Mouse (Mus musculus): ENCODE data around the gene Arhgef28. TPM values are rescaled to one million over a fixed set of nuclear protein-coding genes. Genes with fewer than 3 reads are reported as not detected.
"Not testable (repeated sequence)": the region's sequence is repeated elsewhere in the genome, so short reads cannot be mapped to it uniquely, and the experiment has no call there.

Gene Arhgef28
- polyA plus RNA-seq, 1 experiment, result 8.7 TPM

DNA sequence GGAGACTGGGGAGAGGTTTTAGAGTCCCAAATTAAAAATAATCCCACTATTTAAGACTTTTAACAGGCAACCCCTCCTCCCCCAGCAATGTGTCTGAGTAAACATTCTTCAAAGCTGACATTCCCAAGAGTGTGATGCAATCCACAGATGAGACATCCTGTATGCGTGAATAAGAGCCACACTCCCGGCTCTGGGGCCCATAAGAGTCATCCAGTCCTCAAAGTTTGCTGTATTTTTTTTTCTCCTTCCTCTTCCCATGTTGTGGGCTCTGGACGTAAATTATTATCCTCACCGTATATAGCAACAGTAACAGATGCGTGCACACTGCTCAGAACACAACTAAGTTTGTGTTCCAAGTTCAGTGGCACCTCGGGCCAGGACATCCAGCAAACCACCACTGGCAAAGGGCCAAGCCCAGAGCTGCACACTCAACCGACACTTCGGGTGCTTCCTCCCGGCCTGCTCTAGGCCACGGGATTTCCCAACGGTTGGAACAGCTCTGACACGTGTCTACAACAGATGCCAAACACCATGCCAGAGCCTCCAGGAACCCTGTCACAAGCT, 178.5 kb downstream of the Arhgef28 start:
- WGBS, result 13% methylated on average over 12 of the region's 12 CpGs
- TF ChIP-seq POLR2A (IDR thresholded peaks at IDR 0.05; ENCODE audit: borderline replicate concordance, insufficient read depth, low read length) (no peak), CTCF (IDR thresholded peaks at IDR 0.05; ENCODE audit: borderline replicate concordance, insufficient read depth, low read depth, low read length) (no peak)
- Histone ChIP-seq H3K4me1 (ENCODE audit: control insufficient read depth, insufficient read depth, low read length) (no peaks in the 10 kb centered on the region), H3K27ac (ENCODE audit: insufficient read depth, low read length) (no peak overlapping the region), H3K27me3 (ENCODE audit: control insufficient read depth, insufficient read depth, low read length) (no peaks in the 10 kb centered on the region), H3K4me3 (replicated peaks; ENCODE audit: insufficient read depth, low read depth, low read length) (no peak overlapping the region)
- DNase-seq, result no peak

DNA sequence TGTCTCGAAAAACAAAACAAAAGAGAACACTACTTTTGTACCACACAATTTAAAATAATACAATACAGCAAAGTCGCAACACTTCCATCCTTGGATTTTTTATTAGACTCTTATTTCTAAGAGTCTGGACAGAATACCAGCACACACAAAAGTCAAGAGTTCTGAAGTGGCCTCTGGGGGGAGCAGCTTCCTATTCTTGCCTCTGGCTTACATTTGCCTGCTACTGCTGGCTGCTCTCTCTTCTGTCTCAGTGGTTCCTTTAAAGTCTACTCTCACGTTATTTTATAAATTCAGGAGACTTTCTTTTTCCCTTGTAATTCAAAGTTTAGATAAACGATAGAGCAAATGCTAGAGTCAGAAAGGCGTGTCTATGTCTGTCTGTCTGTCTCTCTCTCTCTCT, 179.1 kb downstream of the Arhgef28 start:
- no peak for DNase-seq
- Histone ChIP-seq H3K27ac (ENCODE audit: insufficient read depth, low read length) (no peak overlapping the region), H3K4me1 (ENCODE audit: control insufficient read depth, insufficient read depth, low read length) (no peaks in the 10 kb centered on the region), H3K27me3 (ENCODE audit: control insufficient read depth, insufficient read depth, low read length) (no peaks in the 10 kb centered on the region), H3K4me3 (replicated peaks; ENCODE audit: insufficient read depth, low read depth, low read length) (no peak overlapping the region)
- no peak for TF ChIP-seq CTCF (IDR thresholded peaks at IDR 0.05; ENCODE audit: borderline replicate concordance, insufficient read depth, low read depth, low read length)
- TF ChIP-seq POLR2A (IDR thresholded peaks at IDR 0.05; ENCODE audit: borderline replicate concordance, insufficient read depth, low read length), result no peak
- WGBS, result 85% methylated on average over 5 of the region's 5 CpGs

DNA sequence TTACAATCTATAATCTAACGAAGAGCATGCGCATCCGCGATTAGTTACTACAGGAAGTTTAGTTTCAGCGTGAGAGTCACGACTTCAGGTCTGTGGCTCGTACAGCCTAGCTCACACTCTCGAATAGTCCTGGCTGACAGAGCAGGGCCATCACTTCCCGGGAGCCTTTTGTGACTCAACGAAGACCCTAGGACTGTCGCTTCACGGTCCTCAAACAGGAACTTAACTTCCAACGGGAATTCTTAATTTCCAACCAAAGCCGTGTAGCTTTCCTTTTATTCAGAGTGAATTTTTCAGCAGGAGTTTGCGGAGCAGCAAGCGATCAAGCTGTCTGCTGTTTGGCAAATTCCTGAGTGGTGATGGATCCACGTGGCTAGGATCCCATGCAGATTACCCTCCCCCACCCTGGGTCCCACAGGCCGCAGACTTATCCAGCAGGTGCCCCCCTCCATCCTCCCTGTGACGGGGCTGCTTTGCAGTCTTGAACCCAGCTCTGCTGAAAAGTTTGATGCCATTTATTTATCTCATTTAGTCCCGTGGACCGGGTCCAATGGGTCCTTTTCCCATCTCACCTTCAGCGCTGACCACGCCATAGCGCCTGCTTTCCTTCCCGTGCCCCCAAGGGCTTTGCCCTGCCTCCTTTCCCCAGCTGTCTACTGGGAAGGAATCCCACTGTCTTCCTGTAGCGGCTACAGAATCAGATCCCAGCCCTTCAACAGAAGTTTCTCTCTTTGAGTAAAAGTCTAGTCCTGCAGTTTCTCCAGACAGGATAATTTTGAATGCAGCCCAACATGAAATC, 180.3 kb downstream of the Arhgef28 start:
- no peaks in the 10 kb centered on the region for H3K4me1 ChIP-seq (ENCODE audit: control insufficient read depth, insufficient read depth, low read length)
- no peaks in the 10 kb centered on the region for H3K27me3 ChIP-seq (ENCODE audit: control insufficient read depth, insufficient read depth, low read length)
- WGBS, result 58% methylated on average over 26 of the region's 26 CpGs
- no peak overlapping the region for H3K4me3 ChIP-seq (replicated peaks; ENCODE audit: insufficient read depth, low read depth, low read length)
- DNase-seq, result no peak
- TF ChIP-seq POLR2A (IDR thresholded peaks at IDR 0.05; ENCODE audit: borderline replicate concordance, insufficient read depth, low read length) (no peak), CTCF (IDR thresholded peaks at IDR 0.05; ENCODE audit: borderline replicate concordance, insufficient read depth, low read depth, low read length) (no peak)
- no peak overlapping the region for H3K27ac ChIP-seq (ENCODE audit: insufficient read depth, low read length)

DNA sequence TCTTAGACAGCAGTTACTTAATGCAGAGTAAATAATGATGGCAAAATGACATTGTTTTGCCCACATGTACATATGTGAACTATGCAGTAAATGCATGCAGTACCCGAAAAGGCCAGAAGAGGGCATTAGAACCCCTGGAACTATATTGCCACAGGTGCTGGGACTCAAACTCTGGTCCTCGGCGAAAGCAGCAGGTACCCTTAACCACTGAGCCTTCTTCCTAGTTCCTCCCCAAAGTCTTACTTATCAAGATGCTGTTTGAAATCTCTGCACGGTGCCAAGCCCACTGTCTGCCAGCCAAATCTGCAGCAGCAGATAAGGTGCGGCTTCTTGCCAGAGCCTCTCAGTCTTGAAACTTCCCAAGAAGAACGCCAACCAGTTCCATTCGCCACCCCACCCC, 181.1 kb downstream of the Arhgef28 start:
- Histone ChIP-seq H3K27ac (ENCODE audit: insufficient read depth, low read length) (no peak overlapping the region), H3K4me1 (ENCODE audit: control insufficient read depth, insufficient read depth, low read length) (no peaks in the 10 kb centered on the region), H3K27me3 (ENCODE audit: control insufficient read depth, insufficient read depth, low read length) (no peaks in the 10 kb centered on the region), H3K4me3 (replicated peaks; ENCODE audit: insufficient read depth, low read depth, low read length) (no peak overlapping the region)
- TF ChIP-seq POLR2A (IDR thresholded peaks at IDR 0.05; ENCODE audit: borderline replicate concordance, insufficient read depth, low read length) (no peak), CTCF (IDR thresholded peaks at IDR 0.05; ENCODE audit: borderline replicate concordance, insufficient read depth, low read depth, low read length) (no peak; the same call in 1 of the 2 replicates)
- WGBS, result 68% methylated on average over 7 of the region's 7 CpGs
- DNase-seq, result no peak

DNA sequence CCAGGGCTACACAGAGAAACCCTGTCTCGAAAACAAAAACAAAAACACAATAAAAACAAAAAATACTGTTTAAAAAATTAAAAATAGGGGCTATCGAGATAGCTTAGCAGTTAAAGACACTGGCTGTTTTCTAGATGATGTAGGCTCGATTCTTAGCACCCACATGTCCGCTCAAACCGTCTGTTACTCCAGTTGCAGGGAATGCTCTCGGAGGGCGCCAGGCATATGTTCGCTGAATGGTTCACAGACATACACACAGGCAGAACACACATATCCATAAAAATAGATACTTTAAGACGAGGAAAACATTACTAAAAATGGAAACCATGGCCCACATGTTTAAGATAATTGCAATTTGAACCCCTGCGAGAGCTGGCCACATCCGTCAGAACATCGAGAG, 181.6 kb downstream of the Arhgef28 start:
- WGBS, result 90% methylated on average over 12 of the region's 12 CpGs
- Histone ChIP-seq H3K27ac (ENCODE audit: insufficient read depth, low read length) (no peak overlapping the region), H3K4me3 (replicated peaks; ENCODE audit: insufficient read depth, low read depth, low read length) (no peak overlapping the region), H3K27me3 (ENCODE audit: control insufficient read depth, insufficient read depth, low read length) (no peaks in the 10 kb centered on the region), H3K4me1 (ENCODE audit: control insufficient read depth, insufficient read depth, low read length) (no peaks in the 10 kb centered on the region)
- DNase-seq, result no peak
- no peak for TF ChIP-seq CTCF (IDR thresholded peaks at IDR 0.05; ENCODE audit: borderline replicate concordance, insufficient read depth, low read depth, low read length)
- no peak for TF ChIP-seq POLR2A (IDR thresholded peaks at IDR 0.05; ENCODE audit: borderline replicate concordance, insufficient read depth, low read length)

DNA sequence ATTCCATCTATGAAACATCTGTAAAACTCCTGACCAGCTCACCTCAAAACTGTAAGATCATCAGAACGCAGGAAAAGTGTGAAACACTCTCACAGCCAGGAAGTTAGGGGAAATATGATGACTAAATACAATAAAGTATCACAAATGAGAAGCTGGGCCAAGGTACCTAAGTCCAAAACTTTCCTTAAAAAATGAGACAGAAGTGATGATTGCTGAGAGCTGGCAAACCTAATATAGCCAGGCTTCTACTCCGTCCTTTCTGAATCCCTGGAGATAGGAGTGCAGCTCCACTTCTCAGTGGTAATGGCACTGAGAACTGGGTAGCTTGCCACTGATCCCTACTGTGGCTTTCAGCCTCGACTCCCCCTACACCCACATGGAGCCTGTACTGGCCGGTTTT, 184.3 kb downstream of the Arhgef28 start:
- 65% methylated on average over 4 of the region's 4 CpGs for whole genome bisulfite sequencing
- Histone ChIP-seq H3K4me3 (replicated peaks; ENCODE audit: insufficient read depth, low read depth, low read length) (no peak overlapping the region), H3K4me1 (ENCODE audit: control insufficient read depth, insufficient read depth, low read length) (no peaks in the 10 kb centered on the region), H3K27ac (ENCODE audit: insufficient read depth, low read length) (no peak overlapping the region), H3K27me3 (ENCODE audit: control insufficient read depth, insufficient read depth, low read length) (no peaks in the 10 kb centered on the region)
- no peak for TF ChIP-seq CTCF (IDR thresholded peaks at IDR 0.05; ENCODE audit: borderline replicate concordance, insufficient read depth, low read depth, low read length)
- no peak for TF ChIP-seq POLR2A (IDR thresholded peaks at IDR 0.05; ENCODE audit: borderline replicate concordance, insufficient read depth, low read length)
- no peak for DNase-seq

DNA sequence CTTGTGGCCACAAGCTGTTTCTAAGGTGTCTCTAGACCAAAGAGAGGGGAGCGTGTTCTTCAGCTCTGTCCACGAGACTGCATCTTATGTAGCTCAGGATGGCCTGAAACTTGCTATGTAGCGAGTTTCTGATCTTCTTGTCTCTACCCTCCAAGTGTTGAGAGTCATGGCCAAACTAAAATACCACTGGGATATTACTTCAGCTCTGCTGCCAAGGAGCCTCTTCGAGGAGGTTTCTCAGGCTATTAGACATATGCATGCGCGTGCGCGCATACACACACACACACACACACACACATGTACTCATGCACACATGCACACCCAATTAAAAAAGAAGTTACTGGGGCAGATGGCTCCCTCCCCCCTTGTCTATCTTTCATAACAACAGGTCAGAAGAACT, 187.4 kb downstream of the Arhgef28 start:
- DNase-seq; H3K27ac ChIP-seq (ENCODE audit: insufficient read depth, low read length); H3K4me1 ChIP-seq (ENCODE audit: control insufficient read depth, insufficient read depth, low read length); H3K4me3 ChIP-seq (replicated peaks; ENCODE audit: insufficient read depth, low read depth, low read length); H3K27me3 ChIP-seq (ENCODE audit: control insufficient read depth, insufficient read depth, low read length): not testable (repeated sequence)
- WGBS, result 82% methylated on average over 8 of the region's 8 CpGs

DNA sequence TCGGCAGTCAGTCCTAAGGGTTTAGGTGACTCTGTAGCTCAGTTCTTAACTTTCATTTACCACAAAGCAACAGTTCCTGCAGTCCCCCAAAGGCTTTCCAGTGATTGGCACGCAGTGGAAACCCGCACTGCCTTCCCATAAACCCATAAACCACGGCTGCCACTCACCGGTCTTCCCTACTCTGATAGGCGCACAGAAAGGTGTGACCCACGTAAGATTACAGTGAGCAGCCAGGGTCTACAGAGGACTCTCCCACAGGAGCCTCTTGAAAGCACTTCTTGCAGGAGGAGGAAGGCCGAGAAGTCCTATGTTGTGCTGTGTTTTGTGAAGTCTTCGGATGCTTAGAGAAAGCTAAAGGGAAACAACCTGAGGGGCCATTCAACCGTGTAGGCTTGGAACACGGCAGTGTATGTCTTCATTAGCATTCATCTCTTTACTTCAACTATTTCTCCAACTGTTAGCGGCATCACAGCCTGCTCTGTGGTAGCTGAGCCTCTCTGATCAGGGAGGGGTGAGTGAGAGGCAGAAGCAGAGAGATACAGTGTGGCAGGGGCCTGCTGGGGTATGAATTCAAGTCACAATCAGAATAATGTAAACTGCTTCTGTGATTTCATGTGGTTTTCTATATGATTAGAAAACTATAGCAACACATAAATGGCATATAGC, 189.2 kb downstream of the Arhgef28 start:
- DNase-seq, result no peak
- H3K4me1 ChIP-seq (ENCODE audit: control insufficient read depth, insufficient read depth, low read length), result no peaks in the 10 kb centered on the region
- no peak overlapping the region for H3K27ac ChIP-seq (ENCODE audit: insufficient read depth, low read length)
- 18% methylated on average over 12 of the region's 12 CpGs for WGBS
- TF ChIP-seq CTCF (IDR thresholded peaks at IDR 0.05; ENCODE audit: borderline replicate concordance, insufficient read depth, low read depth, low read length) (no peak), POLR2A (IDR thresholded peaks at IDR 0.05; ENCODE audit: borderline replicate concordance, insufficient read depth, low read length) (no peak)
- no peaks in the 10 kb centered on the region for H3K27me3 ChIP-seq (ENCODE audit: control insufficient read depth, insufficient read depth, low read length)
- no peak overlapping the region for H3K4me3 ChIP-seq (replicated peaks; ENCODE audit: insufficient read depth, low read depth, low read length)
